22 mouse cellular contexts compared by ENCODE assay signal in the genomic region with DNA sequence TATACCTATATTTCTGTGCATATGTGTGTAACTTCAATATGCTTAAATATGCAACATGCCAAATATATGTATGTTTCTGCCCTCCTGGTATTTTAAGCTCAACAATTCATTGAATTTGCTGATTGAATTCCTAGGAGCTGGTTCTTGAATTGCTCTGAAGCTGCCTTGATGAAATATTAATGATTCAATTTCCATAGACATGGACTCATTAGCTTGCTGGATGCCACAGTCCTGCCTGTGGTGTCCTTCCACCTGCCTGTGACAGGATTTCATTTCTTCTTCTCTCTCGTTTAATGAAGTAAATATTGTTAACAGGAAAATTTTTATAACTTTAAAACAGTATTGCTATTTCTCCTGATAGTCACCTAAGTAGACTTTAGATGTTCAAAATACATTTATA. TPM values are rescaled to one million over a fixed set of nuclear protein-coding genes. Genes with fewer than 3 reads are reported as not detected.
A peak's percentile ranks its signal among the peaks of the same experiment; 100 is the strongest.
DNase-seq lines count a peak whose midpoint lies in the region; ATAC-seq and TF ChIP-seq lines count a peak whose summit lies in the region.
"Had no signal": no experiment of that assay in that cellular context is flagged by ENCODE, and none has a peak within 500 bp of the region (broad histone marks: within the 10 kb centered on the region; RNA-seq: fewer than 3 reads in every experiment).

No protein-coding gene starts in this region.

- H3K36me3 ChIP-seq in hindbrain, embryonic 14.5 days (replicated peaks; ENCODE audit: control insufficient read depth, insufficient read depth), result no peaks in the 10 kb centered on the region
- no peaks in the 10 kb centered on the region for H3K36me3 ChIP-seq in hindbrain, embryonic 11.5 days (ENCODE audit: control insufficient read depth, insufficient read depth, low read length)
- H3K36me3 ChIP-seq in midbrain, embryonic 14.5 days (ENCODE audit: control insufficient read depth, insufficient read depth, low read length), result no peaks in the 10 kb centered on the region
- H3K36me3 ChIP-seq in midbrain, embryonic 10.5 days, result no peaks in the 10 kb centered on the region
- H3K36me3 ChIP-seq in neural tube, embryonic 13.5 days, result no peaks in the 10 kb centered on the region
- no peaks in the 10 kb centered on the region for H3K36me3 ChIP-seq in neural tube, embryonic 15.5 days
- H3K36me3 ChIP-seq: embryonic facial prominence, embryonic 10.5 days; embryonic facial prominence, embryonic 12.5 days; forebrain, embryonic 15.5 days had no signal

- peaks cover 4% of the 10 kb centered on the region; the same call in 1 of the 2 replicates for H3K4me1 ChIP-seq in hindbrain, embryonic 14.5 days (replicated peaks; ENCODE audit: control insufficient read depth, insufficient read depth, low read length)
- H3K4me1 ChIP-seq in hindbrain, embryonic 11.5 days (replicated peaks; ENCODE audit: control insufficient read depth, insufficient read depth, low read length), result no peaks in the 10 kb centered on the region
- H3K4me1 ChIP-seq in midbrain, embryonic 14.5 days (ENCODE audit: control insufficient read depth, insufficient read depth, low read length), result no peaks in the 10 kb centered on the region
- no peaks in the 10 kb centered on the region for H3K4me1 ChIP-seq in midbrain, embryonic 10.5 days
- no peaks in the 10 kb centered on the region for H3K4me1 ChIP-seq in neural tube, embryonic 13.5 days (replicated peaks)
- H3K4me1 ChIP-seq in neural tube, embryonic 15.5 days, result no peaks in the 10 kb centered on the region
- H3K4me1 ChIP-seq: embryonic facial prominence, embryonic 10.5 days; embryonic facial prominence, embryonic 12.5 days; forebrain, embryonic 13.5 days had no signal

- no peak overlapping the region for H3K4me3 ChIP-seq in hindbrain, embryonic 14.5 days (replicated peaks; ENCODE audit: low read length)
- H3K4me3 ChIP-seq in hindbrain, embryonic 11.5 days (ENCODE audit: low read depth, low read length), result no peak overlapping the region
- no peak overlapping the region for H3K4me3 ChIP-seq in midbrain, embryonic 14.5 days (replicated peaks; ENCODE audit: low read depth, low read length)
- no peak overlapping the region for H3K4me3 ChIP-seq in midbrain, embryonic 10.5 days
- no peak overlapping the region for H3K4me3 ChIP-seq in neural tube, embryonic 13.5 days
- no peak overlapping the region for H3K4me3 ChIP-seq in neural tube, embryonic 15.5 days (replicated peaks)
- H3K4me3 ChIP-seq: embryonic facial prominence, embryonic 10.5 days; embryonic facial prominence, embryonic 12.5 days; forebrain, embryonic 13.5 days; forebrain, embryonic 15.5 days had no signal

- no peak overlapping the region for H3K27ac ChIP-seq in hindbrain, embryonic 14.5 days
- no peak overlapping the region for H3K27ac ChIP-seq in hindbrain, embryonic 11.5 days (ENCODE audit: low read depth, low read length)
- no peak overlapping the region for H3K27ac ChIP-seq in midbrain, embryonic 14.5 days (replicated peaks; ENCODE audit: low read depth, low read length)
- H3K27ac ChIP-seq in midbrain, embryonic 10.5 days (replicated peaks), result no peak overlapping the region
- H3K27ac ChIP-seq in neural tube, embryonic 13.5 days (replicated peaks), result no peak overlapping the region
- H3K27ac ChIP-seq in neural tube, embryonic 15.5 days (replicated peaks), result no peak overlapping the region
- H3K27ac ChIP-seq: embryonic facial prominence, embryonic 10.5 days; embryonic facial prominence, embryonic 12.5 days; forebrain, embryonic 13.5 days; forebrain, embryonic 15.5 days had no signal

- ATAC-seq in hindbrain, embryonic 14.5 days (ENCODE audit: low FRiP score), result no peak
- no peak for ATAC-seq in hindbrain, embryonic 11.5 days (ENCODE audit: low FRiP score)
- no peak for ATAC-seq in midbrain, embryonic 14.5 days (ENCODE audit: low FRiP score, low TSS enrichment)
- 0 out of 2 replicates have a peak, but pooled peaks have one; percentile 47 for ATAC-seq in neural tube, embryonic 13.5 days (ENCODE audit: low read depth)
- ATAC-seq in neural tube, embryonic 15.5 days (ENCODE audit: low FRiP score), result no peak

- no peak overlapping the region for H3K4me2 ChIP-seq in hindbrain, embryonic 14.5 days (replicated peaks)
- H3K4me2 ChIP-seq in hindbrain, embryonic 11.5 days (replicated peaks; ENCODE audit: low read depth, low read length), result no peak overlapping the region
- H3K4me2 ChIP-seq in midbrain, embryonic 14.5 days (ENCODE audit: low read length), result no peak overlapping the region
- no peak overlapping the region for H3K4me2 ChIP-seq in neural tube, embryonic 13.5 days
- no peak overlapping the region for H3K4me2 ChIP-seq in neural tube, embryonic 15.5 days
- H3K4me2 ChIP-seq: embryonic facial prominence, embryonic 12.5 days; forebrain, embryonic 13.5 days; forebrain, embryonic 15.5 days had no signal

- no peak for TF ChIP-seq POLR2A in brain, embryonic 14.5 days (IDR thresholded peaks at IDR 0.05; ENCODE audit: borderline replicate concordance, extremely low read depth, insufficient read depth, insufficient read length, poor library complexity, severe bottlenecking)

- H3K27me3 ChIP-seq in hindbrain, embryonic 14.5 days (ENCODE audit: control insufficient read depth, insufficient read depth, low read length), result no peaks in the 10 kb centered on the region
- no peaks in the 10 kb centered on the region for H3K27me3 ChIP-seq in hindbrain, embryonic 11.5 days (ENCODE audit: control insufficient read depth, insufficient read depth, low read length)
- no peaks in the 10 kb centered on the region for H3K27me3 ChIP-seq in midbrain, embryonic 14.5 days (ENCODE audit: control insufficient read depth, insufficient read depth, low read length)
- no peaks in the 10 kb centered on the region for H3K27me3 ChIP-seq in midbrain, embryonic 10.5 days (ENCODE audit: low read depth, poor library complexity, severe bottlenecking)
- H3K27me3 ChIP-seq in neural tube, embryonic 13.5 days, result no peaks in the 10 kb centered on the region
- H3K27me3 ChIP-seq in neural tube, embryonic 15.5 days (replicated peaks), result no peaks in the 10 kb centered on the region
- H3K27me3 ChIP-seq: embryonic facial prominence, embryonic 12.5 days; forebrain, embryonic 13.5 days; forebrain, embryonic 15.5 days had no signal

- H3K9me3 ChIP-seq in hindbrain, embryonic 14.5 days (ENCODE audit: control insufficient read depth, low read length), result no peaks in the 10 kb centered on the region
- H3K9me3 ChIP-seq in hindbrain, embryonic 11.5 days (ENCODE audit: control insufficient read depth, low read length), result no peaks in the 10 kb centered on the region
- no peaks in the 10 kb centered on the region for H3K9me3 ChIP-seq in midbrain, embryonic 14.5 days (ENCODE audit: control insufficient read depth, low read length)
- no peaks in the 10 kb centered on the region for H3K9me3 ChIP-seq in midbrain, embryonic 10.5 days (replicated peaks)
- no peaks in the 10 kb centered on the region for H3K9me3 ChIP-seq in neural tube, embryonic 13.5 days
- no peaks in the 10 kb centered on the region for H3K9me3 ChIP-seq in neural tube, embryonic 15.5 days (replicated peaks)
- H3K9me3 ChIP-seq: embryonic facial prominence, embryonic 10.5 days; embryonic facial prominence, embryonic 12.5 days; forebrain, embryonic 13.5 days; forebrain, embryonic 15.5 days had no signal

- WGBS in hindbrain, embryonic 14.5 days, result 32% methylated on average over 1 of the region's 1 CpGs
- 73% methylated on average over 1 of the region's 1 CpGs for WGBS in hindbrain, embryonic 11.5 days
- 41% methylated on average over 1 of the region's 1 CpGs for WGBS in midbrain, embryonic 14.5 days
- WGBS in midbrain, embryonic 10.5 days, result 87% methylated on average over 1 of the region's 1 CpGs
- 55% methylated on average over 1 of the region's 1 CpGs for WGBS in neural tube, embryonic 13.5 days
- WGBS in neural tube, embryonic 15.5 days, result 44% methylated on average over 1 of the region's 1 CpGs

- peak; percentile 28 for DNase-seq in hindbrain, embryonic 14.5 days (ENCODE audit: low spot score)
- no peak for DNase-seq in hindbrain, embryonic 11.5 days (ENCODE audit: low spot score)
- DNase-seq in midbrain, embryonic 14.5 days, result peak; percentile 51
- no peak for DNase-seq in midbrain, embryonic 10.5 days (ENCODE audit: low spot score)
- DNase-seq in brain, embryonic 14.5 days (ENCODE audit: low read depth), result peak; percentile 47
- DNase-seq in heart, adult 8-10 months (ENCODE audit: low spot score), result no peak
- DNase-seq: adrenal gland, adult 2 months; adrenal gland, postnatal 10 days; adrenal gland, postnatal 25 days; cerebellum, adult 11-12 months; cerebellum, adult 2 months; cerebellum, adult 9-10 months; cerebellum, postnatal 10 days; cerebellum, postnatal 25 days had no signal

- H3K9ac ChIP-seq in hindbrain, embryonic 14.5 days, result no peak overlapping the region
- no peak overlapping the region for H3K9ac ChIP-seq in hindbrain, embryonic 11.5 days (ENCODE audit: low read depth, low read length)
- no peak overlapping the region for H3K9ac ChIP-seq in midbrain, embryonic 14.5 days (replicated peaks; ENCODE audit: low read length)
- H3K9ac ChIP-seq in neural tube, embryonic 13.5 days, result no peak overlapping the region
- H3K9ac ChIP-seq in neural tube, embryonic 15.5 days (replicated peaks), result no peak overlapping the region
- H3K9ac ChIP-seq: embryonic facial prominence, embryonic 12.5 days; forebrain, embryonic 13.5 days; forebrain, embryonic 15.5 days had no signal

- no peak for TF ChIP-seq CTCF in brain, embryonic 14.5 days (IDR thresholded peaks at IDR 0.05; ENCODE audit: borderline replicate concordance, extremely low read depth, insufficient read depth, insufficient read length)

RNA-seq across cellular contexts. Expression of a gene that starts 51.6 kb away (rescaled TPM):
- polyA plus RNA-seq in hindbrain, embryonic 14.5 days (2014; fragmentation: Nextera tagmentation; extraction: Ambion mirVana), result not detected in 2 replicates
- not detected in 2 replicates for polyA plus RNA-seq in hindbrain, embryonic 11.5 days (2014; fragmentation: Nextera tagmentation; extraction: Ambion mirVana)
- not detected in 2 replicates for polyA plus RNA-seq in midbrain, embryonic 14.5 days (2014; fragmentation: Nextera tagmentation; extraction: Ambion mirVana)
- 0.12 TPM in 1 of 2 replicates, not detected in the other for polyA plus RNA-seq in midbrain, embryonic 10.5 days (2016; fragmentation: Nextera tagmentation; extraction: Ambion mirVana)
- polyA plus RNA-seq in neural tube, embryonic 13.5 days (2015; fragmentation: Nextera tagmentation; extraction: Ambion mirVana), result 0.15 TPM in 1 of 2 replicates, not detected in the other
- polyA plus RNA-seq in neural tube, embryonic 15.5 days (2015; fragmentation: Nextera tagmentation; extraction: Ambion mirVana), result not detected in 2 replicates
- not detected in 2 replicates for polyA plus RNA-seq in brain, embryonic 14.5 days (2012; rRNA removed)
- total RNA-seq in heart, adult 8-10 months (2022), result not detected
- total RNA-seq: adrenal gland, adult 2 months; adrenal gland, postnatal 10 days; adrenal gland, postnatal 25 days; adrenal gland, postnatal 4 days had no signal
- polyA plus RNA-seq: adrenal gland, adult 2 months; embryonic facial prominence, embryonic 12.5 days; forebrain, embryonic 11.5 days; forebrain, embryonic 13.5 days; forebrain, embryonic 15.5 days had no signal

Comparison
In these comparisons a context has a peak if more than half of its experiments do, and no peak if none do; other contexts are left out.
1. DNase-seq: peak in hindbrain, embryonic 14.5 days (single experiment), midbrain, embryonic 14.5 days (single experiment) and brain, embryonic 14.5 days (single experiment); none in hindbrain, embryonic 11.5 days (single experiment), midbrain, embryonic 10.5 days (single experiment) and heart, adult 8-10 months (single experiment).